Mouse (Mus musculus) spleen, adult 2 months (tissue): Measurements from ENCODE around the gene Clrn3. TPM values are rescaled to one million over a fixed set of nuclear protein-coding genes. Genes with fewer than 3 reads are reported as not detected.

Experiments
- DNase-seq, 2 experiments: peaks; one replicate each; pipeline versions ENCODE4 v3.0.0 to v3.0.0-alpha.2; 2012 to 2021; ENCODE audit warnings: low spot score in 2 of 2, low read depth in 1 of 2
- H3K27ac ChIP-seq: fragments of 200-500 bp; 2 replicates; pipeline ENCODE4 v1.5.1; 2012; ENCODE audit warnings: low read length, inconsistent platforms; ENCODE audit not compliant: insufficient read depth
- H3K27me3 ChIP-seq: fragments of 200-500 bp; 2 replicates; pipeline ENCODE4 v1.6.1; 2012; ENCODE audit warnings: mild to moderate bottlenecking, moderate library complexity, low read length, inconsistent platforms; ENCODE audit not compliant: control insufficient read depth, insufficient read depth
- H3K36me3 ChIP-seq: fragments of 200-500 bp; 2 replicates; pipeline ENCODE4 v1.6.1; 2012; ENCODE audit warnings: mild to moderate bottlenecking, low read length, inconsistent platforms; ENCODE audit not compliant: control insufficient read depth, insufficient read depth
- H3K4me1 ChIP-seq: fragments of 200-500 bp; 2 replicates; pipeline ENCODE4 v1.6.1; 2011; ENCODE audit warnings: inconsistent platforms; ENCODE audit not compliant: control insufficient read depth, insufficient read depth, insufficient read length
- H3K4me3 ChIP-seq: fragments of 200-500 bp; 2 replicates; pipeline ENCODE4 v1.5.1; 2011; ENCODE audit warnings: mild to moderate bottlenecking, inconsistent platforms; ENCODE audit not compliant: insufficient read depth, insufficient read length; ENCODE audit errors: extremely low read depth
- CTCF ChIP-seq: fragments of 200-500 bp; IDR thresholded peaks from 2 replicates; pipeline ENCODE4 v1.5.1; 2011; ENCODE audit warnings: mild to moderate bottlenecking, inconsistent platforms; ENCODE audit not compliant: insufficient read depth, insufficient read length, insufficient replicate concordance; ENCODE audit errors: extremely low read depth
- POLR2A ChIP-seq: fragments of 200-500 bp; IDR thresholded peaks from 2 replicates; pipeline ENCODE4 v1.6.1; 2011; ENCODE audit warnings: low read depth, low read length, inconsistent platforms
- WGBS: fragments of 180-500 bp; shearing (Covaris S2); methylation state at CpG from one replicate; pipeline ENCODE4 v1.1.7; 2018; 5-methylcytosine and 5-hydroxymethylcytosine counted together
- polyA plus RNA-seq: library from polyadenylated mRNA; depleted of rRNA; stranded (reverse); fragments of >200 nt; gene quantifications from 2 replicates; pipeline ENCODE4 v1.2.3, GENCODE M21; 2012

Clrn3 gene
- polyA plus RNA-seq, 1 experiment = not detected

DNA sequence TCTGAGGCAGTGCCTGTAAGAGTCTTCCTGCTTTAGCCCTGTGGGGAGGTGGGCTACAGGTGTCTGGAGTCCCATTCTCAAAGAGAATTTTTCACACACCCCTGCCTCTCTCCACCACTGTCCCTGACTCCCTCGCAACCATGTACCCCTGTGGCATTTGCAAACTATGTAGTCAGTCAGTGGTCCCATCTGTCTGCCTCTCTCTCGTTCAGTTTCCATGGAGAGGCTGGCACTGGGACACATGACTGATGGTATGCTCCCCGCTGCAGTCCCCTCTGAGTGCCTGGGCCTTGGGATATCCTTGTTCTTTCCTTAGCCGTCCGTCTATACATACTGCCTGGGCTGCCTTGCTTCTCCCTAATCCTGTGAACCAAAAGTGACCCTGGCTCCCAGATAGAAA, 37.6 kb upstream of the Clrn3 start:
- no peaks in the 10 kb centered on the region for H3K4me1 ChIP-seq
- no peak for DNase-seq
- no peak overlapping the region for H3K27ac ChIP-seq
- no peaks in the 10 kb centered on the region for H3K36me3 ChIP-seq
- no peaks in the 10 kb centered on the region for H3K27me3 ChIP-seq
- 92% methylated on average over 5 of the region's 5 CpGs for WGBS
- no peak for TF ChIP-seq CTCF
- TF ChIP-seq POLR2A = no peak
- H3K4me3 ChIP-seq = no peak overlapping the region

GRCm38 (mm10) chr7:135564022-135564421, 35.6 kb upstream of the Clrn3 start:
- H3K4me3 ChIP-seq = no peak overlapping the region
- H3K27me3 ChIP-seq = no peaks in the 10 kb centered on the region
- 86% methylated on average over 8 of the region's 8 CpGs for WGBS
- TF ChIP-seq CTCF = no peak
- no peak for TF ChIP-seq POLR2A
- H3K4me1 ChIP-seq = no peaks in the 10 kb centered on the region
- no peaks in the 10 kb centered on the region for H3K36me3 ChIP-seq
- no peak for DNase-seq
- H3K27ac ChIP-seq = no peak overlapping the region

- Histone ChIP-seq H3K4me1 (no peaks in the 10 kb centered on the region), H3K4me3 (no peak overlapping the region), H3K27me3 (no peaks in the 10 kb centered on the region), H3K27ac (no peak overlapping the region), H3K36me3 (no peaks in the 10 kb centered on the region)
- no peak for DNase-seq
- TF ChIP-seq POLR2A (no peak), CTCF (no peak)
- WGBS = 91% methylated on average over 1 of the region's 1 CpGs
Observed at GRCm38 (mm10) chr7:135560280-135560679, 31.8 kb upstream of the Clrn3 start.

- no peaks in the 10 kb centered on the region for H3K27me3 ChIP-seq
- H3K4me1 ChIP-seq = no peaks in the 10 kb centered on the region
- H3K36me3 ChIP-seq = no peaks in the 10 kb centered on the region
- no peak for TF ChIP-seq CTCF
- no peak for TF ChIP-seq POLR2A
- no peak overlapping the region for H3K4me3 ChIP-seq
- no peak overlapping the region for H3K27ac ChIP-seq
- no peak for DNase-seq
- 34% methylated on average over 3 of the region's 3 CpGs for WGBS
Observed at GRCm38 (mm10) chr7:135556663-135557402, 28.4 kb upstream of the Clrn3 start.

DNA sequence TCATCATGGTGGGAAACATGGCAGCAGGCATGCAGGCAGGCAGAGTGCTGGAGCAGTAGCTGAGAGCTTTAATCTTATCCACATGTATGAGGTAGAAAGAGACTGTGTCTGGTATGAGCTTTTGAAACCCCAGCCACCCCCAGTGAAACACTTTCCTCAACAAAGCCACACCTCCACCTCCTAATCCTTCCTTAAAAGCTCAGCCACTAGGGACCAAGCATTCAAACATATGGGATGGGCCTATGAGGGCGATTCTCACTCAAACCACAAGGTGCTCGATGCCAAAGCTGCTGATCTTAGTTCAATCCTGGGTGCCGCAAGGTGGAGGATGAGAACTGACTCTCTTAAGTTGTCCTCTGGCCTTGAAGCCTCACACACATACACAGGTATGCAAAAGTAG, 25.1 kb upstream of the Clrn3 start:
- H3K27me3 ChIP-seq = no peaks in the 10 kb centered on the region
- no peak overlapping the region for H3K27ac ChIP-seq
- WGBS = 41% methylated on average over 3 of the region's 3 CpGs
- no peaks in the 10 kb centered on the region for H3K4me1 ChIP-seq
- H3K36me3 ChIP-seq = no peaks in the 10 kb centered on the region
- H3K4me3 ChIP-seq = no peak overlapping the region
- TF ChIP-seq CTCF (no peak), POLR2A (no peak)
- no peak for DNase-seq

- H3K4me1 ChIP-seq = no peaks in the 10 kb centered on the region
- no peak overlapping the region for H3K4me3 ChIP-seq
- TF ChIP-seq POLR2A (no peak), CTCF (no peak)
- DNase-seq = no peak
- no peaks in the 10 kb centered on the region for H3K36me3 ChIP-seq
- 74% methylated on average over 1 of the region's 1 CpGs for WGBS
- no peak overlapping the region for H3K27ac ChIP-seq
- no peaks in the 10 kb centered on the region for H3K27me3 ChIP-seq
Observed at GRCm38 (mm10) chr7:135551547-135551946, 23.1 kb upstream of the Clrn3 start.

- no peak overlapping the region for H3K27ac ChIP-seq
- no peaks in the 10 kb centered on the region for H3K4me1 ChIP-seq
- H3K4me3 ChIP-seq = no peak overlapping the region
- DNase-seq = no peak
- WGBS = 85% methylated on average over 6 of the region's 6 CpGs
- TF ChIP-seq CTCF (no peak), POLR2A (no peak)
- no peaks in the 10 kb centered on the region for H3K36me3 ChIP-seq
- no peaks in the 10 kb centered on the region for H3K27me3 ChIP-seq
Observed at GRCm38 (mm10) chr7:135548434-135548833, 20.0 kb upstream of the Clrn3 start.
